Mouse (Mus musculus): ENCODE measurements at regions not wholly inside any gene's neighbourhood (a gene's known extent, or its start where the extent isn't known, plus 50 kb on each side); places are given as distances from the start of the nearest gene placed in this dataset.

DNA sequence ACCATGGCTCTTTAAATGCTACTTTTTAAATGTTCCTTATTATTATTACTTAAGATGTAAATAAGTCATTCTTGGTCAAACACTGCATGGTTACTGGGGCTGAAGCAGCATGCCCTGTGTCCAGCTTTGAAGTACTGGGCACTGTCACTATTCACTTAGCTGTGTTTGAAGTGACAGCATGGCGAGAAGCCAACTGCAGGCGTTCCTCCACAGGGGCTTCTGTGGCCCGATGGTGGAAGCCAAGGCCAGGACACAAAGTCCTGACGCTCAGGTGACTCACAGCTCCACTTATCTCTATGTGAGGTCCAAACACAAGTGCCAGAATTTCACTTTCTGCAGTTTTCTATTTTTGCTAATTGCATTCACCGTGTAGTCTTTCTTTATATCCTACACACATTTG lies 65.3 kb downstream of the Cdca7 start:
- 29% methylated on average over 5 of the region's 5 CpGs for WGBS
- Histone ChIP-seq H3K4me3 (no peak overlapping the region), H3K27ac (ENCODE audit: poor library complexity, severe bottlenecking) (no peak overlapping the region), H3K27me3 (replicated peaks) (no peaks in the 10 kb centered on the region), H3K9ac (no peak overlapping the region), H3K36me3 (no peaks in the 10 kb centered on the region), H3K4me1 (replicated peaks) (peaks cover 7% of the 10 kb centered on the region), H3K9me3 (replicated peaks) (no peaks in the 10 kb centered on the region), H3K4me2 (no peak overlapping the region)
- no peak for ATAC-seq (ENCODE audit: insufficient number of reproducible peaks, low FRiP score)

DNA sequence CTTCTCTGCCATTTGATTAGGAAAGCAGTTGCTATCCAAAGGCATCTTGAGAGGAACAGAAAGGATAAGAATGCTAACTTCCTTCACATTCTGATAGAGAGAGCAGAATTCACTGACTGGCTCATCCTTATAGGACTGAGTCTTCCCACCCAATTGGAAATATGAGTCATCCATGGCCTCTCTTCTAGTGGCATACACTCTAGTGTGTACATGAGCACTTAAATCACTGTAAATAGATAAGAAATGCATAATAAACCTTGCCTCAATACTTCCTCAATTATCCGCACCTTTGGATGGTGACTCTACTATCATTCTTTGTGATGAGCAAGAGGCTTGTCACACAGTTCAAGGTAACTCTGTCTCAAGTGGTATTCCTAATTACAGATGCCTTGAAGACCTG lies 69.5 kb downstream of the Cdca7 start:
- Histone ChIP-seq H3K9ac (no peak overlapping the region), H3K9me3 (replicated peaks) (no peaks in the 10 kb centered on the region), H3K27ac (ENCODE audit: poor library complexity, severe bottlenecking) (no peak overlapping the region), H3K27me3 (replicated peaks) (no peaks in the 10 kb centered on the region), H3K36me3 (no peaks in the 10 kb centered on the region), H3K4me3 (no peak overlapping the region), H3K4me2 (no peak overlapping the region), H3K4me1 (replicated peaks) (peaks cover 20% of the 10 kb centered on the region)
- WGBS, result 85% methylated on average over 1 of the region's 1 CpGs
- ATAC-seq (ENCODE audit: insufficient number of reproducible peaks, low FRiP score), result no peak

DNA sequence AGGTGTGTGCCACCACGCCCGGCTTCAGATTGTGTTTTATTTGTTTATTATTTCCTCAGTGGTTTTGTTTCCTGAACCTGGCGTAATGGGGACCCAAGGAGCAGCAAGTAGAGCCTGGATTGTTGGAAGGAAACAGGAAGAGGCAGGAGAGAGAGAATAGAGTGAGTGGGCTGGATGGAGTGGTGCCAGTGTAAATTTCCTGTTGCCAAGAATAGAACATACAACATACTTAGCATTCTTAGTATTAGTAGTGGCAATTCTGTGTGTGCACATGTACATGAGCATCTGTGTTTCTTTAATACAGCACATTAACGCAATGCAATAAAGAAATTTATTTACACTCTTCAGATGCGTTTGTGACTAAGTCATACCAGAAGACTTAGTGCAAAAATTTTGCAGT lies 70.5 kb downstream of the Cdca7 start:
- no peak overlapping the region for H3K9ac ChIP-seq
- 59% methylated on average over 5 of the region's 5 CpGs for WGBS
- H3K4me2 ChIP-seq, result 0 out of 2 replicates have a peak overlapping the region, but pooled peaks have one; percentile 4
- no peak overlapping the region for H3K4me3 ChIP-seq
- no peaks in the 10 kb centered on the region for H3K36me3 ChIP-seq
- peak overlapping the region; percentile 53 for H3K27ac ChIP-seq (ENCODE audit: poor library complexity, severe bottlenecking)
- peaks cover 16% of the 10 kb centered on the region for H3K4me1 ChIP-seq (replicated peaks)
- no peaks in the 10 kb centered on the region for H3K27me3 ChIP-seq (replicated peaks)
- no peaks in the 10 kb centered on the region for H3K9me3 ChIP-seq (replicated peaks)
- ATAC-seq (ENCODE audit: insufficient number of reproducible peaks, low FRiP score), result no peak

DNA sequence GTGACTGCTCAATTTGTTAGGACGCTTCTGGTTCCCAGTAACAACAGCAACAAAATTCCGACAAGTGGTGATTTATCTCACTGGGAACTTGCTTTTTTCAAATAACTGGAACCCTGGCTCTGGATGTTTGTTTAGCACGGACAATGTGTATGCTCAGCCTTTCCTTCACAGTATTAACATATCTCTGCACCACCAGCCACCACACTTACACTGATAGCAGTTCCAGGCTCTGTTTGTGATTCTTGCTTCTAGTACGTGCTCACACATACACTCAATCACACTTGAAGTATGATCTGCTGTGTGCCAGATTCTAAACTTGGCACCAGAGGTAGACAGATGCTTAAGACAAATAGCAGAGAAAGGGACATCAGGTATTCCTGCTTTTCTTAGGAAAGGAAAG lies 71.0 kb downstream of the Cdca7 start:
- Histone ChIP-seq H3K9me3 (replicated peaks) (no peaks in the 10 kb centered on the region), H3K4me3 (no peak overlapping the region), H3K27ac (ENCODE audit: poor library complexity, severe bottlenecking) (peak overlapping the region; percentile 53), H3K4me2 (no peak overlapping the region), H3K36me3 (no peaks in the 10 kb centered on the region), H3K9ac (no peak overlapping the region), H3K27me3 (replicated peaks) (no peaks in the 10 kb centered on the region), H3K4me1 (replicated peaks) (peaks cover 16% of the 10 kb centered on the region)
- 30% methylated on average over 4 of the region's 4 CpGs for WGBS
- no peak for ATAC-seq (ENCODE audit: insufficient number of reproducible peaks, low FRiP score)

DNA sequence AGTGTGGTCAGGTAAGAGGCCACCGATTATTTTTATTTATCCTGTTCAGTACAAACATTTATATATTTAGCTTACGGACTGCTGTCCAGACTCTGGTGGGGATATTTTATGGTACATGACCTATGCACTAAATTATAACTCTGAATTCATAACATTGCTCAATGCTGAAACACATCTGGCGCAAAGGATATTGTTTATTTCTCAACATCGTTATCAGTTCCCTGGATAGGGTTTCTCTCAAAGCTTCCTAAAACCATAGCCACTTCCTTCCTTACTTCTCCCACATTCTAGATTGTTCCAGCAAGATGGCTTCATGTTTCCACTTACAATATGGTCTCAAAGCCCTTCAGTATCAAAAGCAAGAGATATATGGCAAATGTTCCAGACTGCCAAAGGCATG lies 75.3 kb downstream of the Cdca7 start:
- Histone ChIP-seq H3K9me3 (replicated peaks) (peaks cover 7% of the 10 kb centered on the region), H3K4me3 (no peak overlapping the region), H3K4me1 (replicated peaks) (peaks cover 20% of the 10 kb centered on the region), H3K36me3 (no peaks in the 10 kb centered on the region), H3K9ac (no peak overlapping the region), H3K27ac (ENCODE audit: poor library complexity, severe bottlenecking) (no peak overlapping the region), H3K27me3 (replicated peaks) (no peaks in the 10 kb centered on the region), H3K4me2 (no peak overlapping the region)
- ATAC-seq (ENCODE audit: insufficient number of reproducible peaks, low FRiP score), result no peak
- 82% methylated on average over 4 of the region's 4 CpGs for WGBS

DNA sequence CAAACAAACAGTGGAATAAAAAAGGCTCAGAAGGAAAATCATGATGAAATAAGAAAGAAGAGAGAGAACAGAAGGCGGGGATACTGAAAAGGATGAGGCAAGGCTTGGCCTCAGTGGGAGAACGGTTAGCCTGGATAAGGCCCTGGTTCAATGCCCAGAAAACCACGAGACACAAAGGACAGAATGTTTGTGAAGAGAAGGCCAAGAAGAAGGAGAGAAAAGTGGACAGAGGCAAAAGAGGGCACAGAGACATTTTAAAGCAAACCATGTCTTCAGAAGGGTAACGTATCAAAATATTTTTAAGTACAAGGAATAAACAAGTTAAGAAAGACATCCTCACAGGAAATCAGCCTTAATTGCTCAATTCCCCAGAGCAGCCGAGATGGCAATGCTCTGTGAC lies 78.6 kb downstream of the Cdca7 start:
- no peak overlapping the region for H3K4me3 ChIP-seq
- ATAC-seq (ENCODE audit: insufficient number of reproducible peaks, low FRiP score), result no peak
- H3K36me3 ChIP-seq, result no peaks in the 10 kb centered on the region
- peaks cover 7% of the 10 kb centered on the region for H3K9me3 ChIP-seq (replicated peaks)
- no peak overlapping the region for H3K9ac ChIP-seq
- H3K4me1 ChIP-seq (replicated peaks), result peaks cover 15% of the 10 kb centered on the region
- H3K27me3 ChIP-seq (replicated peaks), result no peaks in the 10 kb centered on the region
- H3K27ac ChIP-seq (ENCODE audit: poor library complexity, severe bottlenecking), result no peak overlapping the region
- 77% methylated on average over 5 of the region's 5 CpGs for WGBS
- no peak overlapping the region for H3K4me2 ChIP-seq

DNA sequence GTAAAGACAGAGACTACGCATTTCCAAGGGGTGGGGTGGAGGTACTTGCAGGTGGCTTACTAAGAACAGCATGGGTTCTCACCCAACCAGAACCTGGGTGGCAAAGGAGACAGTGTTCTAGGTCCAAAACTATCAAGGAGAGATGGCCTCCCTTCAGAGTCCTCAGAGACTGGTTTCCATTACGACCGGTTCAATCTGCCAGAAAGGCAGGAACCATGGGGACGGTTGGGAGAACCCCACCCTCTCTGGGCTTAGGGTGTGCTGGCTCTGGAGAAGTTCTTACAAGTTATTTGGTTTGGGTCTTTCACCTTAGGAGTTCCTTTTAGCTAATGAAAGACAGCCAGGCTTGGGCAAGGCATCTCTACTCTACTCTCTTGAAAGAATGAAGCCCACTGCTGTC lies 79.2 kb downstream of the Cdca7 start:
- ATAC-seq (ENCODE audit: insufficient number of reproducible peaks, low FRiP score), result no peak
- Histone ChIP-seq H3K4me3 (no peak overlapping the region), H3K36me3 (no peaks in the 10 kb centered on the region), H3K4me2 (no peak overlapping the region), H3K9ac (no peak overlapping the region), H3K4me1 (replicated peaks) (peaks cover 20% of the 10 kb centered on the region), H3K9me3 (replicated peaks) (peaks cover 7% of the 10 kb centered on the region), H3K27ac (ENCODE audit: poor library complexity, severe bottlenecking) (no peak overlapping the region), H3K27me3 (replicated peaks) (no peaks in the 10 kb centered on the region)
- 73% methylated on average over 4 of the region's 4 CpGs for WGBS

DNA sequence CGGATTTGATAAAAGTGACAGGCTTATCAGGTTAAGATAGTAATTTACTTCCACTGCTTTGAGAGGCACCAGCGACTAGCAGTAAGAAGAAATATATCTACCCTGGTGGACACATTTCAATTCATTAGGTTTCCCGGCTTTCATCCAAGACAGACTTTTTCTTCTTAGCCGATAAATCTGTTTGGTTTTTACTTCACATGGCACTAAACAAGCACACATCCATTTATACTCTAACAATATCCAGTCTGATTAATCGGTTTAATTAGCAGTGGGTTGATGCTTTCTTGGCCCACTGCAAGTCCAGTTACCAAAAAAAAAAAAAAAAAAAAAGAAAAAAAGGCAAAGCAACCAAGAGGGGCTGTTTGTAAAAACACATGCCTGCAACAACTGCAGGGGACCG lies 79.6 kb downstream of the Cdca7 start:
- WGBS, result 33% methylated on average over 6 of the region's 6 CpGs
- Histone ChIP-seq H3K9me3 (replicated peaks) (peaks cover 7% of the 10 kb centered on the region), H3K4me1 (replicated peaks) (peaks cover 21% of the 10 kb centered on the region), H3K36me3 (no peaks in the 10 kb centered on the region), H3K4me3 (no peak overlapping the region), H3K27ac (ENCODE audit: poor library complexity, severe bottlenecking) (no peak overlapping the region), H3K4me2 (no peak overlapping the region), H3K27me3 (replicated peaks) (no peaks in the 10 kb centered on the region), H3K9ac (no peak overlapping the region)
- ATAC-seq (ENCODE audit: insufficient number of reproducible peaks, low FRiP score), result no peak

DNA sequence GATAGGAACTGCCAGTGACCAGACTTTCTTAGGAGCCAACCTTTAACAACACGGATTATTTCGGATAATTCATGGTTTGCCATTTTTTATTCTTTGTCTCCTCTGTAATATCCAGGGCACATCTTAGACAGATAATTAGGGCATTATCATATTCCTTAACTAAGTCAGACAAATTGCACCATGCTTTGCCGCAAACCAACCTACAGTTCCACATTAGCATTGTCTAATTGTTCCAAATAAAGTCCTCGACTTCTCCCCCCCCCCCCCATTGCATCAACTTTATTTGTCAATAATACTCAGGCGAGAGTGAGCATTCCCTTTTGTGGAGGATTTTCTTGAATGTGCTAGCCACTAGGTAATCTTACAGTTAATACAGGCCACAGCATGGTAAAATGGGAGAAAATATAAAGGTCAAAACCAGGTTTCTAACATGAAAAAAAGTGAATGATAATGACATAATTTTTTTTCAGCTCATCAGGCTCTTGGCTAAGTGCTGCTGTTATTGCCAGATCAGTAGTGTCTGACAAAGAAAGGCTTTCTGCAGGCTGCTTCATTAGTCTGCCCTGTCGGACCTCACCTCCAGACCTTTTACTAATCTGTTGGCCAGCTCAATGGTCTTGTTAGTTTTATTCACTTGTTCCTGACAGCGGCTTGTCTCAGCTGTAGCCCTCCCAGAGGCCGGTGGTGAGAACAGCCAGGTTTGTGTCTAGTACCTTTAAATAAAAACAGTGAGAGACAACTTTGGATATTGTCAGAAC lies 80.3 kb downstream of the Cdca7 start:
- Histone ChIP-seq H3K27ac (ENCODE audit: poor library complexity, severe bottlenecking) (no peak overlapping the region), H3K4me3 (no peak overlapping the region), H3K4me1 (replicated peaks) (peaks cover 21% of the 10 kb centered on the region), H3K4me2 (no peak overlapping the region), H3K27me3 (replicated peaks) (no peaks in the 10 kb centered on the region), H3K9ac (no peak overlapping the region), H3K36me3 (no peaks in the 10 kb centered on the region), H3K9me3 (replicated peaks) (peaks cover 7% of the 10 kb centered on the region)
- 64% methylated on average over 8 of the region's 8 CpGs for WGBS
- no peak for ATAC-seq (ENCODE audit: insufficient number of reproducible peaks, low FRiP score)

DNA sequence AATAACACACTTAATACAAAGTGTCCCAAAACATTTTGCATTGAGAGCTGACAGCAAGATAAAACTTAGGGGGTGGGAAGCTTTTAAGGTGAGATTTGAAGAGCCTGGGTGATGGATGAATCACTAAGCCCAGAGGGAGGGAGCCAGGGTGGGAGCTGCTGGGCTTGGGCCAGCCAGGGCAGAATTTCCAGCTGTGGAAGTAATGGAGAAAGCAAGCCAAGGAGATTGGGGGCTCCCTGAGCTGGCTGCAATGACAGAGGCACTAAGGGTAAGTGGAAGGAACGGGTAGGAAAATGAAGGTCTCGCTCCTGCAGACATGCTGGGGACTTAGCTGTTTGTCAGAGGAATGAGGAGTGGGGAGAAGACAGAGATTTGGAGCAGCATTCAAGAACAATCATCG lies 81.2 kb downstream of the Cdca7 start:
- H3K9me3 ChIP-seq (replicated peaks), result peaks cover 7% of the 10 kb centered on the region
- peaks cover 21% of the 10 kb centered on the region for H3K4me1 ChIP-seq (replicated peaks)
- H3K4me2 ChIP-seq, result no peak overlapping the region
- no peak overlapping the region for H3K4me3 ChIP-seq
- H3K27ac ChIP-seq (ENCODE audit: poor library complexity, severe bottlenecking), result no peak overlapping the region
- H3K27me3 ChIP-seq (replicated peaks), result no peaks in the 10 kb centered on the region
- ATAC-seq (ENCODE audit: insufficient number of reproducible peaks, low FRiP score), result no peak
- no peak overlapping the region for H3K9ac ChIP-seq
- 44% methylated on average over 3 of the region's 3 CpGs for WGBS
- no peaks in the 10 kb centered on the region for H3K36me3 ChIP-seq

DNA sequence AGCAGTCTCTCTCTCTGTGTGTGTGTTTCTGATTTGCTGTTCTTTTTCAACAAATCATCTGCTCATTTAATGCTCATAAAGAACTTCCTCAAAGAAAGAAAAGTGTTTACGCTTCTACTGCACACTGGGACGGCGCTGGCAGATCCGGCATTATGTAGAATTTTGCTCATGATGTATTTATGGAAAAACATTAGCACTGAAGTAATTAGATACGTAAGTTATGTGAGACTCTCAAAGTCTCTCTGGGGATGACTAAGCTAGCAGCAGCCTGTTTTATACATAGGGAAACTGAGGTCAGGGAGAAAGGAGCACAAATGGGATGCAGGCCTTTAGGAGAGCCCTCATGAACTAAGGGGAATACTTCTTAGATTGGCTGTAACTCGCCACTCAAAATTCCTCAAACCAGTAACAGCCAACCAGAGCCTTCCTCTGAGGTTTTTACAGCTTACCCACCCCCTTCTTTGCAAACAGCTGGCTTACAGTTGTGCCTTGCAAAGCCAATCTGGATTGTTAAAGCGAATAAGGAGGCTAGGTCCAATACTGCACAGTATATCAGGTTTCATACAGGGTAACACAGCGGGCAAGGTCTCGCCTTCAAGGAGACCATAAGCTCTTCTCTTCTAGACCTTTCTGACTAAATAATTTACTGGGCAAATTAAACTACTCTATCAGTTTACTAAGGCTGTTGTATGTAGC lies 81.8 kb downstream of the Cdca7 start:
- H3K9ac ChIP-seq, result no peak overlapping the region
- no peaks in the 10 kb centered on the region for H3K27me3 ChIP-seq (replicated peaks)
- no peak for ATAC-seq (ENCODE audit: insufficient number of reproducible peaks, low FRiP score)
- H3K4me2 ChIP-seq, result no peak overlapping the region
- H3K4me1 ChIP-seq (replicated peaks), result peaks cover 21% of the 10 kb centered on the region
- 82% methylated on average over 9 of the region's 9 CpGs for WGBS
- no peaks in the 10 kb centered on the region for H3K36me3 ChIP-seq
- peaks cover 4% of the 10 kb centered on the region for H3K9me3 ChIP-seq (replicated peaks)
- H3K27ac ChIP-seq (ENCODE audit: poor library complexity, severe bottlenecking), result no peak overlapping the region
- H3K4me3 ChIP-seq, result no peak overlapping the region

All from heart, embryonic 12.5 days (tissue).